Mouse (Mus musculus) v-Abl transformed pro-B cells (cell line): ENCODE measurements around the gene Stk11.

Experiments used
- in situ Hi-C, 2 experiments: fragments of 400-800 bp; cut with MboI; formaldehyde crosslinking; loops; one replicate each; pipeline ENCODE4 v1.15.1; 2025; ENCODE audit not compliant: unreplicated experiment in 2 of 2

Gene Stk11

GRCm38 (mm10) chr10:80115290-80115943 lies at the start of gene Stk11:
Gene Stk11 (plus strand): TSS chr10:80115803.
- in situ Hi-C loops: loop anchor here in 1 of 2 experiments (10.0 kb wide), 1 partner anchor 131 kb away; the partner anchor contains the start of genes Cnn2 and Tmem259

GRCm38 (mm10) chr10:80069251-80069650 lies 46.4 kb upstream of the Stk11 start:
- in situ Hi-C loops: no loop called here

GRCm38 (mm10) chr10:80069948-80070450 lies 45.6 kb upstream of the Stk11 start:
- in situ Hi-C loops: loop anchor here in 1 of 2 experiments (5.0 kb wide), 1 partner anchor 37 kb away; the partner anchor contains the start of gene Sbno2

GRCm38 (mm10) chr10:80070837-80071515 lies 44.6 kb upstream of the Stk11 start:
- in situ Hi-C loops: loop anchor here in 1 of 2 experiments (5.0 kb wide), 1 partner anchor 36 kb away; the partner anchor contains the start of gene Sbno2

- in situ Hi-C loops: loop anchor here in 1 of 2 experiments (5.0 kb wide), 1 partner anchor 36 kb away; the partner anchor contains the start of gene Sbno2
Observed at GRCm38 (mm10) chr10:80071516-80071900, 44.1 kb upstream of the Stk11 start.

- in situ Hi-C loops: loop anchor here in 1 of 2 experiments (5.0 kb wide), 1 partner anchor 34 kb away; the partner anchor contains the start of gene Sbno2
Observed at GRCm38 (mm10) chr10:80072623-80073489, 42.7 kb upstream of the Stk11 start.

GRCm38 (mm10) chr10:80074813-80075601 lies 40.6 kb upstream of the Stk11 start:
- in situ Hi-C loops: loop anchor here in 1 of 2 experiments (5.0 kb wide), 1 partner anchor 32 kb away; the partner anchor contains the start of gene Sbno2

- in situ Hi-C loops: no loop called here
Observed at GRCm38 (mm10) chr10:80075924-80076323, 39.7 kb upstream of the Stk11 start.

- in situ Hi-C loops: no loop called here
Observed at GRCm38 (mm10) chr10:80076386-80076785, 39.2 kb upstream of the Stk11 start.

GRCm38 (mm10) chr10:80077312-80077711 lies 38.3 kb upstream of the Stk11 start:
- in situ Hi-C loops: no loop called here

- in situ Hi-C loops: no loop called here
Observed at GRCm38 (mm10) chr10:80078366-80078765, 37.2 kb upstream of the Stk11 start.

- in situ Hi-C loops: no loop called here
Observed at GRCm38 (mm10) chr10:80080396-80081070, 35.1 kb upstream of the Stk11 start.

- in situ Hi-C loops: no loop called here
Observed at GRCm38 (mm10) chr10:80081075-80081474, 34.5 kb upstream of the Stk11 start.

GRCm38 (mm10) chr10:80084817-80085487 lies 30.7 kb upstream of the Stk11 start:
- in situ Hi-C loops: no loop called here

GRCm38 (mm10) chr10:80086847-80087246 lies 28.8 kb upstream of the Stk11 start:
- in situ Hi-C loops: no loop called here

GRCm38 (mm10) chr10:80087483-80087882 lies 28.1 kb upstream of the Stk11 start:
- in situ Hi-C loops: no loop called here

- in situ Hi-C loops: no loop called here
Observed at GRCm38 (mm10) chr10:80089146-80089545, 26.5 kb upstream of the Stk11 start.

- in situ Hi-C loops: no loop called here
Observed at GRCm38 (mm10) chr10:80091527-80091926, 24.1 kb upstream of the Stk11 start.

- in situ Hi-C loops: no loop called here
Observed at GRCm38 (mm10) chr10:80092690-80093089, 22.9 kb upstream of the Stk11 start.
